Mouse (Mus musculus) CH12.LX (cell line): Measurements from ENCODE around the gene Tgm2.
A peak's percentile ranks its signal among the peaks of the same experiment; 100 is the strongest.

Experiments
- CTCF ChIP-seq, 2 experiments: IDR thresholded peaks in 1 of 2; conservative IDR thresholded peaks in 1 of 2; 2 replicates each; pipeline ENCODE4 v1.5.1; 2011 to 2012; ENCODE audit warnings: low read depth in 2 of 2, low read length in 2 of 2, improper control_type of control experiment in 1 of 2, inconsistent platforms in 1 of 2, mild to moderate bottlenecking in 1 of 2, moderate library complexity in 1 of 2
- E2F4 ChIP-seq: IDR thresholded peaks from 2 replicates; pipeline ENCODE4 v1.6.1; 2011; ENCODE audit warnings: low read depth, low read length, improper control_type of control experiment; ENCODE audit not compliant: insufficient replicate concordance
- EP300 ChIP-seq: IDR thresholded peaks from 2 replicates; pipeline ENCODE4 v1.6.1; 2011; ENCODE audit warnings: low read length, improper control_type of control experiment
- ETS1 ChIP-seq: conservative IDR thresholded peaks from 2 replicates; pipeline ENCODE4 v1.6.1; 2012; ENCODE audit warnings: low read depth, mild to moderate bottlenecking, inconsistent platforms, low read length, improper control_type of control experiment, moderate library complexity
- JUND ChIP-seq: conservative IDR thresholded peaks from 2 replicates; pipeline ENCODE4 v1.6.1; 2011; ENCODE audit warnings: low read depth, low read length, improper control_type of control experiment
- MAFK ChIP-seq: IDR thresholded peaks from 2 replicates; pipeline ENCODE4 v1.6.1; 2011; ENCODE audit warnings: low read length, improper control_type of control experiment; ENCODE audit not compliant: insufficient replicate concordance
- MYC ChIP-seq: IDR thresholded peaks from 2 replicates; pipeline ENCODE4 v1.6.1; 2011; ENCODE audit warnings: low read depth, mild to moderate bottlenecking, improper control_type of control experiment, low read length
- NRF1 ChIP-seq: IDR thresholded peaks from 2 replicates; pipeline ENCODE4 v1.6.1; 2014; ENCODE audit warnings: low read depth, mild to moderate bottlenecking, inconsistent platforms, low read length, improper control_type of control experiment, moderate library complexity
- POLR2A ChIP-seq: IDR thresholded peaks from 2 replicates; pipeline ENCODE4 v1.6.1; 2011; ENCODE audit warnings: low read depth, mild to moderate bottlenecking, improper control_type of control experiment, low read length
- POLR2AphosphoS2 ChIP-seq: IDR thresholded peaks from 2 replicates; pipeline ENCODE4 v1.6.1; 2011; ENCODE audit warnings: low read depth, low read length, improper control_type of control experiment
- TBP ChIP-seq: conservative IDR thresholded peaks from 2 replicates; pipeline ENCODE4 v1.6.1; 2011; ENCODE audit warnings: low read depth, low read length, improper control_type of control experiment
- TCF12 ChIP-seq: IDR thresholded peaks from 2 replicates; pipeline ENCODE4 v1.6.1; 2014; ENCODE audit warnings: low read depth, mild to moderate bottlenecking, inconsistent platforms, low read length, improper control_type of control experiment
- UBTF ChIP-seq: IDR thresholded peaks from 2 replicates; pipeline ENCODE4 v1.6.1; 2012; ENCODE audit warnings: low read depth, mild to moderate bottlenecking, inconsistent platforms, low read length, improper control_type of control experiment, moderate library complexity
- ZNF384 ChIP-seq: IDR thresholded peaks from 2 replicates; pipeline ENCODE4 v1.6.1; 2012; ENCODE audit warnings: low read depth, low read length, improper control_type of control experiment, inconsistent platforms

DNA sequence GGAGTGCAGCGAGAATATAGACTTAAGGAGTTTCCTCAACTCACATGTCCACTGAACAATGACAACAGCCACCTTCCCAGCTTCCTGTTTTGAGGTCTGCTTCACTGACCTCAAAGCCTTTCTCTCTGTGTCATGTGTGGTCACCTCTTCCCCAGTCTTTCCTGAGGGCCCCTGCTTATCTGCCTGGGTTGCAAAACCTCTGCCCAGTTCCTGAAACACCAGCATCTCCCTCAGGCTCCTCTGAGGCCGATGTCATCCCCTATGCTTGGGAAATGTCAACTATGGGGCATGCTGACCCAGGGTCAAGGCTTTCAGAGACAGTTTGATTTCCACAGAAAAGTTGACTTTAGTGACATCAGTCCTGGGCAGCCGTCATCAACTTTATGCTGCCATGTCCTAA, 29.2 kb upstream of the Tgm2 start:
- TF ChIP-seq POLR2AphosphoS2, result no peak
- TF ChIP-seq ZNF384, result no peak
- TF ChIP-seq CTCF (conservative IDR thresholded peaks at IDR 0.05 in 1 of 2, IDR thresholded peaks at IDR 0.05 in 1 of 2; ENCODE audit: low read depth in 2 of 2, low read length in 2 of 2), result no peak
- TF ChIP-seq NRF1, result no peak
- no peak for TF ChIP-seq E2F4
- TF ChIP-seq UBTF, result no peak
- TF ChIP-seq MYC, result no peak
- peak; percentile 52 for TF ChIP-seq EP300
- no peak for TF ChIP-seq JUND
- TF ChIP-seq MAFK, result 0 out of 2 replicates have a peak, but pooled peaks have one; percentile 12
- no peak for TF ChIP-seq TBP
- TF ChIP-seq TCF12, result no peak
- no peak for TF ChIP-seq POLR2A
- TF ChIP-seq ETS1, result no peak
